Mouse (Mus musculus): ENCODE results near the gene Eci2. TPM values are rescaled to one million over a fixed set of nuclear protein-coding genes. Genes with fewer than 3 reads are reported as not detected.
"Not testable (repeated sequence)": the region's sequence is repeated elsewhere in the genome, so short reads cannot be mapped to it uniquely, and the experiment has no call there.

Eci2 gene
- polyA plus RNA-seq, 1 experiment, result 16.0 TPM

- no peak for TF ChIP-seq CTCF (IDR thresholded peaks at IDR 0.05; ENCODE audit: extremely low read depth, insufficient read depth, insufficient read length, insufficient replicate concordance)
- TF ChIP-seq POLR2A (IDR thresholded peaks at IDR 0.05; ENCODE audit: low read depth, low read length), result no peak
- 40% methylated on average over 1 of the region's 1 CpGs for WGBS
- Histone ChIP-seq H3K27ac (ENCODE audit: insufficient read depth, low read length) (no peak overlapping the region), H3K36me3 (ENCODE audit: control insufficient read depth, insufficient read depth, low read length) (peaks cover 11% of the 10 kb centered on the region), H3K4me1 (ENCODE audit: control insufficient read depth, insufficient read depth, insufficient read length) (no peaks in the 10 kb centered on the region), H3K27me3 (ENCODE audit: control insufficient read depth, insufficient read depth, low read length) (no peaks in the 10 kb centered on the region), H3K4me3 (ENCODE audit: extremely low read depth, insufficient read depth, insufficient read length) (no peak overlapping the region)
- no peak for DNase-seq (ENCODE audit: low read depth in 1 of 2, low spot score in 2 of 2)
These were observed 53.1 kb downstream of the Eci2 start for GRCm38 (mm10) chr13:34973770-34974169.

GRCm38 (mm10) chr13:34973149-34973548 is 53.7 kb downstream of the Eci2 start:
- no peak overlapping the region for H3K4me3 ChIP-seq (ENCODE audit: extremely low read depth, insufficient read depth, insufficient read length)
- TF ChIP-seq CTCF (IDR thresholded peaks at IDR 0.05; ENCODE audit: extremely low read depth, insufficient read depth, insufficient read length, insufficient replicate concordance) (no peak), POLR2A (IDR thresholded peaks at IDR 0.05; ENCODE audit: low read depth, low read length) (no peak)
- peaks cover 10% of the 10 kb centered on the region for H3K36me3 ChIP-seq (ENCODE audit: control insufficient read depth, insufficient read depth, low read length)
- 18% methylated on average over 1 of the region's 1 CpGs for WGBS
- H3K4me1 ChIP-seq (ENCODE audit: control insufficient read depth, insufficient read depth, insufficient read length), result no peaks in the 10 kb centered on the region
- DNase-seq (ENCODE audit: low read depth in 1 of 2, low spot score in 2 of 2), result peak in 1 of 2 experiments; percentile 19
- no peaks in the 10 kb centered on the region for H3K27me3 ChIP-seq (ENCODE audit: control insufficient read depth, insufficient read depth, low read length)
- H3K27ac ChIP-seq (ENCODE audit: insufficient read depth, low read length), result no peak overlapping the region

GRCm38 (mm10) chr13:34972456-34972855 is 54.4 kb downstream of the Eci2 start:
- not testable (repeated sequence) for H3K36me3 ChIP-seq (ENCODE audit: control insufficient read depth, insufficient read depth, low read length); H3K4me3 ChIP-seq (ENCODE audit: extremely low read depth, insufficient read depth, insufficient read length); H3K27me3 ChIP-seq (ENCODE audit: control insufficient read depth, insufficient read depth, low read length); DNase-seq (ENCODE audit: low read depth in 1 of 2, low spot score in 2 of 2); H3K4me1 ChIP-seq (ENCODE audit: control insufficient read depth, insufficient read depth, insufficient read length); H3K27ac ChIP-seq (ENCODE audit: insufficient read depth, low read length)

- not testable (repeated sequence) for H3K36me3 ChIP-seq (ENCODE audit: control insufficient read depth, insufficient read depth, low read length); H3K27ac ChIP-seq (ENCODE audit: insufficient read depth, low read length); H3K4me3 ChIP-seq (ENCODE audit: extremely low read depth, insufficient read depth, insufficient read length); DNase-seq (ENCODE audit: low read depth in 1 of 2, low spot score in 2 of 2); H3K4me1 ChIP-seq (ENCODE audit: control insufficient read depth, insufficient read depth, insufficient read length); H3K27me3 ChIP-seq (ENCODE audit: control insufficient read depth, insufficient read depth, low read length)
- 79% methylated on average over 9 of the region's 9 CpGs for WGBS
These were observed 61.2 kb downstream of the Eci2 start for GRCm38 (mm10) chr13:34965647-34966046.

GRCm38 (mm10) chr13:34964866-34965265 is 62.0 kb downstream of the Eci2 start:
- Histone ChIP-seq H3K4me3 (ENCODE audit: extremely low read depth, insufficient read depth, insufficient read length) (no peak overlapping the region), H3K27ac (ENCODE audit: insufficient read depth, low read length) (no peak overlapping the region), H3K4me1 (ENCODE audit: control insufficient read depth, insufficient read depth, insufficient read length) (no peaks in the 10 kb centered on the region), H3K27me3 (ENCODE audit: control insufficient read depth, insufficient read depth, low read length) (peaks cover 5% of the 10 kb centered on the region), H3K36me3 (ENCODE audit: control insufficient read depth, insufficient read depth, low read length) (no peaks in the 10 kb centered on the region)
- TF ChIP-seq CTCF (IDR thresholded peaks at IDR 0.05; ENCODE audit: extremely low read depth, insufficient read depth, insufficient read length, insufficient replicate concordance), result no peak
- TF ChIP-seq POLR2A (IDR thresholded peaks at IDR 0.05; ENCODE audit: low read depth, low read length), result no peak
- no peak for DNase-seq (ENCODE audit: low read depth in 1 of 2, low spot score in 2 of 2)
- 27% methylated on average over 5 of the region's 5 CpGs for WGBS

GRCm38 (mm10) chr13:34964419-34964818 is 62.5 kb downstream of the Eci2 start:
- peaks cover 5% of the 10 kb centered on the region for H3K27me3 ChIP-seq (ENCODE audit: control insufficient read depth, insufficient read depth, low read length)
- DNase-seq (ENCODE audit: low read depth in 1 of 2, low spot score in 2 of 2), result no peak
- H3K27ac ChIP-seq (ENCODE audit: insufficient read depth, low read length), result no peak overlapping the region
- TF ChIP-seq CTCF (IDR thresholded peaks at IDR 0.05; ENCODE audit: extremely low read depth, insufficient read depth, insufficient read length, insufficient replicate concordance) (no peak), POLR2A (IDR thresholded peaks at IDR 0.05; ENCODE audit: low read depth, low read length) (no peak)
- no peaks in the 10 kb centered on the region for H3K4me1 ChIP-seq (ENCODE audit: control insufficient read depth, insufficient read depth, insufficient read length)
- H3K36me3 ChIP-seq (ENCODE audit: control insufficient read depth, insufficient read depth, low read length), result no peaks in the 10 kb centered on the region
- H3K4me3 ChIP-seq (ENCODE audit: extremely low read depth, insufficient read depth, insufficient read length), result no peak overlapping the region
- WGBS, result 10% methylated on average over 14 of the region's 14 CpGs

GRCm38 (mm10) chr13:34963511-34964397 is 63.1 kb downstream of the Eci2 start, which contains the start of gene Eci3:
Eci3 (minus strand) TSS chr13:34963810.
- Histone ChIP-seq H3K27me3 (ENCODE audit: control insufficient read depth, insufficient read depth, low read length) (peaks cover 5% of the 10 kb centered on the region), H3K4me1 (ENCODE audit: control insufficient read depth, insufficient read depth, insufficient read length) (no peaks in the 10 kb centered on the region), H3K27ac (ENCODE audit: insufficient read depth, low read length) (no peak within 1 kb of the TSS), H3K36me3 (ENCODE audit: control insufficient read depth, insufficient read depth, low read length) (no peaks in the 10 kb centered on the region), H3K4me3 (ENCODE audit: extremely low read depth, insufficient read depth, insufficient read length) (0 out of 2 replicates have a peak within 1 kb of the TSS, but pooled peaks have one; percentile 1)
- 14% methylated on average over 32 of the region's 32 CpGs for WGBS
- TF ChIP-seq CTCF (IDR thresholded peaks at IDR 0.05; ENCODE audit: extremely low read depth, insufficient read depth, insufficient read length, insufficient replicate concordance) (no peak), POLR2A (IDR thresholded peaks at IDR 0.05; ENCODE audit: low read depth, low read length) (no peak)
- no peak for DNase-seq (ENCODE audit: low read depth in 1 of 2, low spot score in 2 of 2)
